Mouse (Mus musculus) lung, embryonic 15.5 days (tissue): Measurements from ENCODE around the gene Gm37240. TPM values are rescaled to one million over a fixed set of nuclear protein-coding genes. Genes with fewer than 3 reads are reported as not detected.

Experiments
- ATAC-seq: fragments of 200-750 bp; cut with Nextera tagmentation; 2 replicates; pipeline ENCODE4 v1.8.0; 2017; ENCODE audit warnings: moderate number of reproducible peaks, borderline replicate concordance; ENCODE audit not compliant: low FRiP score, low TSS enrichment; ENCODE audit errors: extremely low read depth
- H3K27ac ChIP-seq: fragments of 300-500 bp; sonication (generic); 2 replicates; pipeline ENCODE4 v1.5.1; 2015; ENCODE audit warnings: moderate library complexity, mild to moderate bottlenecking, inconsistent platforms
- H3K27me3 ChIP-seq: fragments of 300-500 bp; sonication (generic); 2 replicates; pipeline ENCODE4 v1.6.1; 2015; ENCODE audit warnings: inconsistent platforms
- H3K36me3 ChIP-seq: fragments of 300-500 bp; sonication (generic); 2 replicates; pipeline ENCODE4 v1.6.1; 2015; ENCODE audit warnings: inconsistent platforms
- H3K4me1 ChIP-seq: fragments of 300-500 bp; sonication (generic); 2 replicates; pipeline ENCODE4 v1.6.1; 2015; ENCODE audit warnings: inconsistent platforms
- H3K4me2 ChIP-seq: fragments of 300-500 bp; sonication (generic); 2 replicates; pipeline ENCODE4 v1.6.1; 2015; ENCODE audit warnings: inconsistent platforms, mild to moderate bottlenecking, moderate library complexity
- H3K4me3 ChIP-seq: fragments of 300-500 bp; sonication (generic); 2 replicates; pipeline ENCODE4 v1.5.1; 2015; ENCODE audit warnings: mild to moderate bottlenecking, inconsistent platforms
- H3K9ac ChIP-seq: fragments of 300-500 bp; sonication (generic); 2 replicates; pipeline ENCODE4 v1.6.1; 2015; ENCODE audit warnings: inconsistent platforms
- H3K9me3 ChIP-seq: fragments of 300-500 bp; sonication (generic); 2 replicates; pipeline ENCODE4 v1.6.1; 2016; ENCODE audit warnings: inconsistent platforms
- WGBS: fragments of 180-500 bp; shearing (Covaris S2); methylation state at CpG from one replicate; pipeline ENCODE4 v1.1.7; 2015; 5-methylcytosine and 5-hydroxymethylcytosine counted together
- polyA plus RNA-seq: library from polyadenylated mRNA; unstranded; fragments of >200 nt; fragmentation: Nextera tagmentation; extraction: Ambion mirVana; gene quantifications from 2 replicates; pipeline ENCODE4 v1.2.1, GENCODE M21; 2015

The Gm37240 gene
- polyA plus RNA-seq, 1 experiment from 2014 or later, result 8.8 TPM

DNA sequence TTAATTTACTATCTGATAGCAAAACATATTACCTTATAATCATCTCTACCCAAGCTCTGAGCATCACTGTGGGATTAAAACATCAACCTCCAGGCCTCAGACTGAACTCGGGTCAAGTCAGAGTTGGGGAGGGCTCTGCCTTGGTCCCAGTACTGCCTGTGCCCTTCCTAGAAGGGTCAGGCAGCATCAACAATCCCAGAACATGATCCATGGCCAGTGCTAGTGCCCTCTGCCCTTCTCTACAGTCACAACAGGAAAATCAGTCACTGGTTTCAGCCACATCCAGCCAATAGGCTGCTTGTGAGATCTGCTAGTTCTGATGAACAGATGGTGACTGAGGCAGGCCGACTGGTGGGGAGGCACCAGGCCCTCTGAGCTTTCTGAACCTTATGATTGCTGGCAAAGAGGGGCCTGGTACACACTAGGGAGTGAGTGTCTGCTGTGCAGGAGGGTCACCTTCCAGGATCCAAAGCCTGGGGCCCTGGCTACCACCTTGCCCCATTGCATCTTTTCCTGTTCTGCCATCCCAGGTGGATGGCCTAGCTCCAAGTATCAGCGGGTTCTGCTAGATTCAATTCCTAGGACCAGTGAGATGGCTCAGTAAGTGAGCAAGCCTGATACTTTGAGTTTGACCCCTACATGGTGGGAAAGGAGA lies 401.7 kb downstream of the Gm37240 start:
- WGBS, result 66% methylated on average over 3 of the region's 3 CpGs
- ATAC-seq, result no peak

DNA sequence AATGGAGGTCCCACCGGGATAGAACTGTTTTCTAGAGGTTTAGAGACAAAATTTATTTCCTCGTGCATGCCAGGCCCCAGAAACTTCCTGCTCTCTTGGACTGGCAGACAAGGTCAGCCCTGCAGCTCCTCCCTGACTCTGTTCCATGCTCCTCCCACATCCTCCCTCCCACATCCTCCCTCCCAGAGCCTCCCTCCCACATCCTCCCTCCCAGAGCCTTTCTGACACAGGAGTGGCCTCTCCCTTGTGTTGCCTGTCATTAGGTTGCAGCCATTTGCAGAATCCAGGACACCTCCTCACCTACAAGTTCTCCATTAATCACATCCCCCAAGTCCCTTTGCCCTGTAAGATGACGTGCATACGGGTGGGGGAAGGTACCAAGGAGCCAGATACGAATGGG lies 404.7 kb downstream of the Gm37240 start:
- 24% methylated on average over 5 of the region's 5 CpGs for WGBS
- H3K27ac ChIP-seq, result no peak overlapping the region
- H3K9ac ChIP-seq, result no peak overlapping the region
- no peaks in the 10 kb centered on the region for H3K4me1 ChIP-seq
- H3K4me3 ChIP-seq, result no peak overlapping the region
- ATAC-seq, result no peak
- 0 out of 2 replicates have a peak, but pooled peaks cover 2% of the 10 kb centered on the region for H3K9me3 ChIP-seq
- H3K4me2 ChIP-seq, result no peak overlapping the region
- no peaks in the 10 kb centered on the region for H3K36me3 ChIP-seq
- H3K27me3 ChIP-seq, result no peaks in the 10 kb centered on the region

More for the DNA sequence above, 401.7 kb downstream of the Gm37240 start:
- no peaks in the 10 kb centered on the region for H3K36me3 ChIP-seq
- H3K9me3 ChIP-seq, result 0 out of 2 replicates have a peak, but pooled peaks cover 1% of the 10 kb centered on the region
- H3K4me3 ChIP-seq, result no peak overlapping the region
- H3K4me2 ChIP-seq, result no peak overlapping the region
- no peaks in the 10 kb centered on the region for H3K4me1 ChIP-seq
- no peak overlapping the region for H3K27ac ChIP-seq
- no peaks in the 10 kb centered on the region for H3K27me3 ChIP-seq
- no peak overlapping the region for H3K9ac ChIP-seq

DNA sequence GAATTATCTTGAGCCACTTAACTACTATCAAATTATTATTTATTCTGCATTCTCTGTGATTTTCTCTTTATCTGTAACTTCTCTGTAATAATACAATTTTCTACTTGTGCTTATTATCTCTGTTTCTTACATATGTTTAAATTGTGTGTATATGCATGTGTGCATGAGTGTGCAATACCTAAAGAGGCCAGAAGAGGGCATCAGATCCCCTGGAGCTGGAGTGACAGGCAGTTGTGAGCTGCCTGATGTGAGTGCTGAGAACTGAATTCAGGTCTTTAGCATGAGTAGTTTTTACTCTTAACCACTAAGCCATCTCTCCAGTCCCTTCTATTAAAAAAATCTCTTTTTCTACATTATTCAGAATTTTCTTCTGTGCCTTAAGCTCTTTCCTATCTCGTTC lies 406.7 kb downstream of the Gm37240 start:
- Histone ChIP-seq H3K4me3 (no peak overlapping the region), H3K4me2 (no peak overlapping the region), H3K4me1 (no peaks in the 10 kb centered on the region), H3K27ac (no peak overlapping the region), H3K9me3 (0 out of 2 replicates have a peak, but pooled peaks cover 2% of the 10 kb centered on the region), H3K27me3 (no peaks in the 10 kb centered on the region), H3K9ac (no peak overlapping the region), H3K36me3 (no peaks in the 10 kb centered on the region)
- ATAC-seq, result no peak
- 61% methylated on average over 1 of the region's 1 CpGs for WGBS

DNA sequence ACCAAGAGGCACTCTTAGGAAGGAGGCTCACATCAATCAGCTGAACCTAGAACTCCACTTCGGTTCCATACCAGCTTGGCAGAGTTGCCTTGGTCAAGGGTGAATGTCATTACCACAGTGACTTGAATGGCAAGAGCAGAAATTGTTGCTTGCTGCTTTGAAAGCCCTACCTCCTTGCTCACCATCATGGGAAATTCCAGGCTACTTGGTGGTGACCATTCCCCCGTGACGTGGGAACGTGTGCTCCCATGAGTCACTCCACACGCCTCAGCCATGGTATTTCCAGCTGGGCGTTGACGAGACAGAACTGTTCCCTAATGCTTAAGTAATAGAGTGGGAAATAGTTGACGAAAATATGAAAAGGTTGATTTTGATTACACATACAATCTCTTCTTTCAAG lies 408.6 kb downstream of the Gm37240 start:
- Histone ChIP-seq H3K4me2 (no peak overlapping the region), H3K9ac (no peak overlapping the region), H3K27ac (no peak overlapping the region), H3K9me3 (0 out of 2 replicates have a peak, but pooled peaks cover 2% of the 10 kb centered on the region), H3K27me3 (no peaks in the 10 kb centered on the region), H3K4me3 (no peak overlapping the region), H3K36me3 (no peaks in the 10 kb centered on the region), H3K4me1 (no peaks in the 10 kb centered on the region)
- WGBS, result 83% methylated on average over 8 of the region's 8 CpGs
- no peak for ATAC-seq

DNA sequence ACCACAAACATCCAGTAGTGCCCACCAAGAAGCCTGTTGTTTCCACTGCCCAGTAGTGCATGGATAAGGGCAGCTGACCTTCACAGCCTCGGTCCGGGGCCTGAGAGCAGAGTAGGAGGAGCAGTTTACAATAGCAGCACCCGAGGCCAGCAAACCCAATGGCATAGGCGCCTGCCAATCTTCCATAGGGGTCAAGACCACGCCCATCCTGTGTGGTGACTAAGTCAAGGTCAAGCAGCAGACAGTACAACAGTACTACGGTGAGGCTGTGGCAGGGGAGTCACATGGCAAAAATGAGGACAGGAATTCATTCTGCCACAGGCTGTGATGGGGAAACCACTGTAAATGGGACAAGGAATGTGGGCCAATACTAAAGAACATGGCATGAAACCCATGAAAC lies 417.6 kb downstream of the Gm37240 start:
- Histone ChIP-seq H3K9me3 (no peaks in the 10 kb centered on the region), H3K27ac (no peak overlapping the region), H3K4me1 (no peaks in the 10 kb centered on the region), H3K9ac (no peak overlapping the region), H3K27me3 (no peaks in the 10 kb centered on the region), H3K36me3 (no peaks in the 10 kb centered on the region), H3K4me2 (no peak overlapping the region), H3K4me3 (no peak overlapping the region)
- 75% methylated on average over 6 of the region's 6 CpGs for WGBS
- no peak for ATAC-seq

DNA sequence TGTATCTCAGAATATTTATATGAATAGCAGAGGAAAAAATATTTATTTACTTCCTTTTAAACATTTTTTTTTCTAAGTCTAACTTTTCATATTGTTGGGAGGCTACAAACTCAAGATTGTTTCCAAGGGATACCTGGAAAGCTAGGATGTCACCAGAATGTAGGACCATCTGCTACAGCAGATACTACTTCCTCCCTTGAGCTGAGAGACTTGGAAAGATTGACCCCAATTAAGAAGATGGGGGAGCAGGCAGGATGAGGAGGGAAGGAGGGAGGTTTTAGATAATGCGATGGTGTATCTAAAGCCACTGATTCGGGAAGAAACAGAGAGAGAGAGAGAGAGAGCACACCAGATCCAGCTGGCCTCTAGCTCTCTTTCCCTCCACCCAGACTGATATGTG lies 418.3 kb downstream of the Gm37240 start:
- no peak for ATAC-seq
- Histone ChIP-seq H3K27ac (no peak overlapping the region), H3K4me2 (no peak overlapping the region), H3K4me3 (no peak overlapping the region), H3K36me3 (no peaks in the 10 kb centered on the region), H3K4me1 (no peaks in the 10 kb centered on the region), H3K27me3 (no peaks in the 10 kb centered on the region), H3K9me3 (no peaks in the 10 kb centered on the region), H3K9ac (no peak overlapping the region)
- 62% methylated on average over 2 of the region's 2 CpGs for WGBS

DNA sequence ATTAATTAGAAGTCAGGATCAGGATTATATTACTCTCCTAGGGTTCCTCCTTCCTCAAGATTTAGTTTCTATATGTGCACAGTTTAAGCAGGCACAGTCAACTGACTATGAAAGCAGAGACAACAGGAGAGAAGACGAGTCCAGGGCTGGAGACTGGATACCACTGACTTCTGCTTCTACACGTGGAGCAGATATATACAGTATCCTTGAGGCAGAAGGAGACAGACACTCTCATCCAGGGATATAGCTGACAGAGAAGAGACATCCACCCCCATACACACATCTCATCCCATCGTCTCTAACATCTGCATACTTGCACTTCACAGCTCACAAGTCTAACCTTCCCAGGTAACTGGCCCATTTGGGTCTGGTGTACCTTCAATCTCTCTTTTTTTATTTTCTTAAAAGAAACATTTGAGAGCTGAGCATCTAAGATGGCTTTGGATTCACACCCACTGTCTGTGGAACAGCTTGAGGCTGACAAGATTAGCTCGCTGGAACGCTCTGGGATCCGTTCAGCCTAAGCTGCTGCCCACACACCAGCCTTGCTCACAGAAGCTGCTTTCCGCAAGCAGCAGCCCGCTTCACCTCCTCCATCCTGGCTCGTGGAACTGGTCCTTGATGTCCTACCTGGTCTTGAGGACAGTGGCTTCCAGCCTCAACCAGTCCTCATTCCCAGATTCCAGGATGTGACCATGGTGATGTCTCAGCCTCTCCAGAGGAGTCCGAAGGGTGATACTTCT lies 421.9 kb downstream of the Gm37240 start:
- no peak overlapping the region for H3K9ac ChIP-seq
- no peak for ATAC-seq

DNA sequence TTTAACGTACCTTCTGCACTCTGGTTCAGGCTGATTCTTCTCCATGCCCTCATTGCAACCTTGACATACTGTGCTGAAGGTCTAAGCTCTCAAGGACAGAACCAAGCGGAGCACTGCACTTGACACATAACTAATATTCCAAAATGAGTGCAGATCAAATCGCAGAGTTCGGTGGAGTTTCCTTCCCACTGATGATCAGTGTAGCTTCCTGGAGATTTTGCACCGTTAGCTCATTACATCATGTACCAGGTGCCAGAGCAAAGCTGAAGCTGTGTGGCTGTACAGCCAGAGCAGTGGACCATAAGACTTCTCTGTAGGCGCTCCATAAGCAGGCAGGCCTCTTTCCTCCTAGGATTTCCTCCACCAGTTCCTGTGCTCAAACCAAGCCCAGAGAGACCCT lies 427.3 kb downstream of the Gm37240 start:
- Histone ChIP-seq H3K4me1 (no peaks in the 10 kb centered on the region), H3K4me2 (no peak overlapping the region), H3K9me3 (no peaks in the 10 kb centered on the region), H3K27me3 (no peaks in the 10 kb centered on the region), H3K27ac (no peak overlapping the region), H3K9ac (no peak overlapping the region), H3K4me3 (no peak overlapping the region), H3K36me3 (no peaks in the 10 kb centered on the region)
- 90% methylated on average over 6 of the region's 6 CpGs for WGBS
- ATAC-seq, result no peak

More for the DNA sequence above, 421.9 kb downstream of the Gm37240 start:
- no peaks in the 10 kb centered on the region for H3K4me1 ChIP-seq
- H3K4me3 ChIP-seq, result no peak overlapping the region
- no peaks in the 10 kb centered on the region for H3K36me3 ChIP-seq
- H3K27me3 ChIP-seq, result no peaks in the 10 kb centered on the region
- 81% methylated on average over 10 of the region's 10 CpGs for WGBS
- H3K4me2 ChIP-seq, result no peak overlapping the region
- no peak overlapping the region for H3K27ac ChIP-seq
- no peaks in the 10 kb centered on the region for H3K9me3 ChIP-seq

DNA sequence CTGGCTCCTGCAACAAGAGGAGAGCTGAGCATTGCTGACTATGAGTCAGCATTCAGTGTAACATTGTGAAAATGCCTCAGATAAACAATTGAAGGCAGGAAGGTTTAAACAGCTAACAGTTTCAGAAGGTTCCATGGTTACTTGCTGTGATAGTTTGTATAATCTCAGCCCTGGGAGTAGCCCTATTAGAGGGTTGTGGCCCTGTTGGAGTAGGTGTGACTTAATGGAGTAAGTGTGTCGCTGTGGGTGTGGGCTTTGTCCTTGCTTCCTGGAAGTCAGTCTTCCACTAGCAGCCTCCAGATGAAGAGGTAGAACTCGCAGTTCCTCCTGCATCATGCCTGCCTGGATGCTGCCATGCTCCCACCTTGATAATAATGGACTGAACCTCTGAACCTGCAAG lies 430.3 kb downstream of the Gm37240 start:
- H3K27me3 ChIP-seq, result no peaks in the 10 kb centered on the region
- no peaks in the 10 kb centered on the region for H3K36me3 ChIP-seq
- H3K4me3 ChIP-seq, result no peak overlapping the region
- H3K4me2 ChIP-seq, result no peak overlapping the region
- H3K9ac ChIP-seq, result no peak overlapping the region
- no peak overlapping the region for H3K27ac ChIP-seq
- ATAC-seq, result no peak
- H3K4me1 ChIP-seq, result no peaks in the 10 kb centered on the region
- no peaks in the 10 kb centered on the region for H3K9me3 ChIP-seq
- 67% methylated on average over 2 of the region's 2 CpGs for WGBS

DNA sequence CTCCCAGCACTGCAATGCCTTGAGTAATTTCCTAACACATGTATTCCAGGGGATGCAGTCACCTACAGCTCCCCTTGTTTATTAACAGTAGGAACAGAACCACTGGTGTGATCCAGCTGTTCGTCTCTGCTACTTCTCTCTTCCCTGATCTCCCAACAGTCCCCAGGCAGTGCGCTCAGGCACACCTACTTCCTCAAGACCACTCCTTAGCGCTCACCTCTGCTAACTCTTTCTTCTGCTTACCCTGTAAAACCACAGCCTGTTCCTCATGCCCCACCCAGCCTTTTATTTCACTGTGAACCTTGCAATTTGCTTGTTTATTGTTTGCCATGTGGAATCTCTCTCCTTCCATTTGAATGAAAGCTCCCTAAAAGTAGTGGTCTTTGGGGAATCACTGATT lies 431.9 kb downstream of the Gm37240 start:
- no peaks in the 10 kb centered on the region for H3K27me3 ChIP-seq
- no peaks in the 10 kb centered on the region for H3K36me3 ChIP-seq
- no peak overlapping the region for H3K4me2 ChIP-seq
- no peak overlapping the region for H3K27ac ChIP-seq
- no peaks in the 10 kb centered on the region for H3K4me1 ChIP-seq
- WGBS, result 67% methylated on average over 3 of the region's 3 CpGs
- H3K9ac ChIP-seq, result no peak overlapping the region
- no peaks in the 10 kb centered on the region for H3K9me3 ChIP-seq
- ATAC-seq, result no peak
- no peak overlapping the region for H3K4me3 ChIP-seq

DNA sequence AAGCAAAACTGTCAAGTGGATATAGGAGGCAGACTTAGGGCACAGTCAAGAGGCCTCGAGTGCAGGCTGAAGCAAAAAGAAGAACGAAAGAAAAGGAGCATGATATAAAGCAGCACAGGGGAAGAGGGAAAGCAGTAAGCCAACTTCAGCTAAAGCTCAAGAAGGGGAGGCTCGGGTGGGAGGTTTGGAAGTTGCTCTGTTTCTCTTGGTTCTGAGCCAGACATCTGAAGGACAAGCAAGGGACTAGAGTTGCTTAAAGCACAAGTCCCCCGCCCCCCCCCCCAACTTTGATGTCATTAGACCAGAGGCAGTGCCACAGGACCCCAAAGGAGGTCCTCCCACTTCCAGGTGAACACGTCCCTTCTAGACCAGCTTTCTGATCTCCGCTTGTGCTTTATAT lies 433.3 kb downstream of the Gm37240 start:
- Histone ChIP-seq H3K4me3 (no peak overlapping the region), H3K27ac (no peak overlapping the region), H3K27me3 (no peaks in the 10 kb centered on the region), H3K4me2 (no peak overlapping the region), H3K9me3 (no peaks in the 10 kb centered on the region), H3K4me1 (no peaks in the 10 kb centered on the region), H3K36me3 (no peaks in the 10 kb centered on the region), H3K9ac (no peak overlapping the region)
- WGBS, result 63% methylated on average over 6 of the region's 6 CpGs
- ATAC-seq, result no peak

DNA sequence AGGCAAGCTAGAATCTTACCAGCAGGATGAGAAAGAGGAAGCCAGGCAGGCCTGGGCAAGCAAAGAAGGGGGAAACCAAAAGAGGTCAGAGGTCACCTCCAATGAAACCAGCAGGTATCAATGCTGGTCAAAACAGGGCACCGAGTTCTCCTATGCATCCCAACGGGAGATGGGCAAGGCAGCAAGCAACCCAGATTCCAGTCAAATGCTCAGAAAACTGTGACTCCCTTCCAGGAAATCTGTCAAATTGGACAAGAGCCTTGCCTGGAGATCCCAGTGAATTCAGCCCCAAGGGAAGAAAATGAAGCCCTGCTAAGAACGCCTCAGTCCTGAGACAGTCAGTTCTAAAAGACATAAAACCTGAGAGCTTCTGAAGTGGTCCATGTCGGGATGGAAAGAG lies 437.9 kb downstream of the Gm37240 start:
- ATAC-seq, result no peak
- Histone ChIP-seq H3K36me3 (no peaks in the 10 kb centered on the region), H3K9me3 (no peaks in the 10 kb centered on the region), H3K4me1 (no peaks in the 10 kb centered on the region), H3K27ac (no peak overlapping the region), H3K4me3 (no peak overlapping the region), H3K9ac (no peak overlapping the region), H3K27me3 (no peaks in the 10 kb centered on the region), H3K4me2 (no peak overlapping the region)
- 75% methylated on average over 4 of the region's 4 CpGs for WGBS
